Mouse (Mus musculus) spleen, adult 12 weeks (tissue): ENCODE measurements at regions not wholly inside any gene's neighbourhood (a gene's known extent, or its start where the extent isn't known, plus 50 kb on each side); places are given as distances from the start of the nearest gene placed in this dataset.
"Not testable (repeated sequence)": the region's sequence is repeated elsewhere in the genome, so short reads cannot be mapped to it uniquely, and the experiment has no call there.

Experiments used
- DNase-seq: peaks from one replicate; pipeline ENCODE4 v3.0.0; 2022; ENCODE audit warnings: low spot score

DNA sequence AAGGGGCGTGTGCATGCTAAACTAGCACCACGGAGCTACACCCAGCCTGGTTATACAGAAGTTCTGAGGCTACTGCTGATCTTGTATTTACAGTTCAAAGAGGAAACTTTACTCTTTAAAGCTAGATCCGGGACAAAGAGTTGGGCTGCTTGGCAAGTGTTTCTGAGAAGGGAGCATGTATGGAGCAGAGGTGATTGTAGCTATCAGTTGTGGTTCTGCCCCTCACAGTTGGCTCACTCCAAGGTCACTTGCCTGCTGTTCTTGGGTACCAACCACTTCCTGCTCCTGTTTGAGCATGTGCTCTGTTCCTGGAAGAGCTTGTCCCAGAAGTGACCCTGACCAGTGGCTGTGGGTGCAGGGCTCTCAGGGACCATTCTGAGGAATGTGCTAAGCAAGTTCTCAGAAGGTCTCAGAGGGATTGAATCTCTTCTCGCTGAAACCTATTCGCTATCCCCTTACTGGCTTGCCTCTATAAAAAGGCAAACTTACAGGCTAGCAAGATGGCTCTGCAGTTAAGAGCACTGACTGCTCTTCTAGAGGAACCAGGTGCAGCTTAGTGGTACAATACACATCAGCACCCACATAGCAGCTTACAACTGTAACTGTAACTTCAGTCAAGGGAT is 94.9 kb upstream of the Max start:
- DNase-seq, result no peak

- DNase-seq, result no peak
Observed at GRCm38 (mm10) chr12:77054700-77055099, 92.7 kb upstream of the Max start.

DNA sequence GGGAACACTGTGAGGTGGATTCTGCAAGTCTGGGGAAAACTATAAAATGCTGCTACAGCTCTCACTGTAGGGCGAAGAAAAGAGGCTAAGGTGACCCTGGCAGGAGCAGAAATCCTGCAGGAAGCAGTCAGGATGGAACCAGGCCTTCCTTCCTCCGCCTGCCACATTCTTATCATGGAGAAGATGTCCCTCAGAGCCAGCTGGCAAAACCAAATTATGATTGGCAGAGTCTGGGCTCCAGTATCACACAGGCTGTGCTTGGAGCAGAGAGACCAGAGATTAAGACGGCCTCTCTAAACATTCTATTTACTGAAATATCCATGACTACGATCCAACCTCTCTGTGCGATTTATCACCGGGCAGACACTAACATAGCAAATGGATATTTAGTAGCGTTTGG is 92.2 kb upstream of the Max start:
- DNase-seq, result no peak

GRCm38 (mm10) chr12:77052853-77053252 is 90.9 kb upstream of the Max start:
- DNase-seq, result no peak

- no peak for DNase-seq
Observed at GRCm38 (mm10) chr12:77048380-77048779, 86.4 kb upstream of the Max start.

- no peak for DNase-seq
Observed at GRCm38 (mm10) chr12:77047273-77047672, 85.3 kb upstream of the Max start.

DNA sequence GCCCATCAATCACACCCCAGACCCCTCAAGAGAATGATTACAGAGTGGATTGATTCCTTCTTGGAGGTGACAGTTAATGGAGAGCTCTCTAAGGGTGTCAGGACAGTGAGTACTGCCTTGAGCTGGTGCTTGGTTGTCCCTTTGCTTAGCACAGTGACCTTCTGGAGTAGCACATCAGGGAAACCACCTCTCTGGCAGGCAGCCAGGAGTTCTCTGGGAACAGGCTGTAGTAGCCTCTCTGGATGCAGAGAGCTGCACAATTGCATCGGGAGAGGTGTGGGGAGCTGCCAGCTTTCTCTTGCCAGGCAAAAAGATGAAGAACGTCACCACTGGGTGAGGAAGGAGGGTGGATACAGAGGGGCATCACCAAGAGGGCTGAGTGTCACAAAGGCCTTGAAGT is 84.0 kb upstream of the Max start:
- no peak for DNase-seq

GRCm38 (mm10) chr12:77045356-77045755 is 83.4 kb upstream of the Max start:
- no peak for DNase-seq

GRCm38 (mm10) chr12:77042356-77042755 is 80.4 kb upstream of the Max start:
- no peak for DNase-seq

DNA sequence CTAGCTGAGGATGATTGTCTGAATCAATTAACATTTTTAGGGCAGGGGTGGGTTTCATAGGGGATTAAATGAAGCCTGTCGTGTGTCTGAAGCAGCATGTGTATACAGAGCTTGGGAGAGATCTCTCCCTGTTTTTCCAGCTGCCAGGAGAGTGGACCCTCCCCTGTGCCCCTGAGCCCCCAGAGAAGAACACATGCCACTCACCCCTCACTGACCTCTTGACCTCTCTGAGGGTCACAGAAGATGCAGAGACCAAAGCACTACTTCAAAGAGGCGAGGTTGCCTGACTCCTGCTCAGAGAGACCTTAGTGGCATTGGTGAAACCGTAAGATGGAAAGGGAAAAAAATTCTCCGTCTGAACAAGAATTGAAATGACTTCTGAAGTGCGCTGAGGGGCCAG is 79.1 kb upstream of the Max start:
- DNase-seq, result no peak

GRCm38 (mm10) chr12:77039953-77040305 is 77.9 kb upstream of the Max start:
- DNase-seq, result no peak

DNA sequence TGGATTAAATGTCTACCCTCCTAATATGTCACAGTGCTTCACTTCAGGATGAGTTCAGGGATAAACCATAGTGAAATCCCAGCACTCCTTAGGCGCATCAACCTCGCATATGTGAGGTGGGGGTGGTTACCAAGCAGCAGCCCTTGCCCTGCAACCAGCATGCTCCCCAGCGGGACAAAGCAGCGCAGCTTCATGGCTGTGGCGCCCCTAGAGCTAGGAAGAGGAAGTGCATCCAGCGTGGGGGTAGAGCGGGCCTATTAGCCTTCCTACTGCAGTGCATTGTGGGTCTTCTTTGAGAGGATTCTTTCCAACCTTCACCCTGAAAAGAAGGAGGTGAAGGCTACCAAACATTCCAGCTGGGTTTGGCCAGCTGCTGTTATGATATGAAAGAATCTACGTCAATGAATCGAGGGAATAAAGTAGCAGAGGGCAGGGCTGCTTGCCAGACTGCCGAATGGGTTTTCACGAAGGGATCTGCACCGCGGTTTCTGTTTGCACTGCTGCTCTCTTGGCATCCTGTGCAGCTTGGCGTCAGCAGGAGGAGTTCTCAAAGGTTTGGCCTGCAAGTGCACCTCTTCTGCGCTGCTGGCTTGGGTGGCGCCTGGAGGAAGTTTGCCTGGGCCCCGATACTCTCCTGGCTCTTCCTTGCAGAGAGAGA is 77.4 kb upstream of the Max start:
- peak; percentile 38 for DNase-seq

DNA sequence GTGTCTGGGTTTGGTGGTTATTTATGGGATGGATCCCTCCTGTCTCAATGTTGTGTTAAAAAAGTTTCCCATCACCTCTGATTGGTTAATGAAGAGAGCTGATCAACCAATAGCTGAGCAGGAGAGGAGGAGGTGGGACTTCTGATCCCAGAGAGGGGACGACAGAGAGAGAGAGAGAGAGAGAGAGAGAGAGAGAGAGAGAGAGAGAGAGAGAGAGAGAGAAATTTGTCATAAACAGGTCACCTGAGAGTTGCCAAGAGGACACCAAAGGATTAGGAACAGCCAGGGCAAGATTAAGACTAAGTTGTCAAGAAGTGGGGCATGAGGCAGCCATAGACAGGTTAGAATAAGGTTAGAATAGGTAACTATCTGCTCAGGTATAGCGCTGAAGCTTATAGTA is 73.7 kb upstream of the Max start:
- no peak for DNase-seq

- DNase-seq, result no peak
Observed at GRCm38 (mm10) chr12:77031448-77031847, 69.4 kb upstream of the Max start.

DNA sequence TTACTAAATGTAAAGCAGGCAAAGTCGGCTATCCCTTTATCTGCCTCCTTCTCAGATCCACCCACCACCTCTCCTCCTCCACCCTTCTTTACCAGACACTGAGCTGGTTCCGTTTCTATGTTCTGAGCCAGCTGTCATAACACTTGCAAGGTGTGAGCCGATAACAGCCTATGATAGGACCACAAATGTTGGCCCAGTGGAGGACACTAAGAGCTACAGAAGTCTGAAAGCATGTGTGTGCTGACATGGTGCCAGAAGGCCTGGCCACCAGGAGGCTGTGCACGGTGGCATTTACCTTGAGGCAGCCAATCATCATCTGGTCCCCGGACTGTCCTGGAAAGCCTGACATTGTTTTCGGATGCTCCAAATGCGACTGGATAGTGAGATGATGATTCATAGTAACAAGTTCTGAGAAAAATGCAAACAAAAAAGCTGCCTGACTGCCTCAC is 63.5 kb upstream of the Max start:
- no peak for DNase-seq

DNA sequence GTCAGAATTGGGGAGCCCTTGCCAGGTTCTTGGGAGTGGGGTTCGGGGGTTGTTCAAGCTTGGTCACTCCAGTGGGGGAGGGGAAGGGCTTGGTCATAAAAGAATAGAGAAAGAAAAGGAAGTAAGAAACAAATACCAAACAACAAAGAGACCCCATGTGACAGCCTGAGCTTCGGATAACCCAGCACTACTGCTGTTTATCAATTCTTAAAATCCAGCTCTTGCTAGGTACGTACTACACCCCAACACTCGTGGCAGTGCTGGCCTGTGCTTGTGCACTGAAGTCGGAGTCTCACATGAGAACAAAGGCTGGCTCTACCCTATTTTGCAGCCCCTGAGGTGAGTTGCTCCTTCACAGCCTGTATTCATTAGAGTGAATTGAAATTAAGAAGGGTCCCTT is 60.5 kb upstream of the Max start:
- no peak for DNase-seq

- no peak for DNase-seq
Observed at GRCm38 (mm10) chr12:77021881-77022280, 59.9 kb upstream of the Max start.

DNA sequence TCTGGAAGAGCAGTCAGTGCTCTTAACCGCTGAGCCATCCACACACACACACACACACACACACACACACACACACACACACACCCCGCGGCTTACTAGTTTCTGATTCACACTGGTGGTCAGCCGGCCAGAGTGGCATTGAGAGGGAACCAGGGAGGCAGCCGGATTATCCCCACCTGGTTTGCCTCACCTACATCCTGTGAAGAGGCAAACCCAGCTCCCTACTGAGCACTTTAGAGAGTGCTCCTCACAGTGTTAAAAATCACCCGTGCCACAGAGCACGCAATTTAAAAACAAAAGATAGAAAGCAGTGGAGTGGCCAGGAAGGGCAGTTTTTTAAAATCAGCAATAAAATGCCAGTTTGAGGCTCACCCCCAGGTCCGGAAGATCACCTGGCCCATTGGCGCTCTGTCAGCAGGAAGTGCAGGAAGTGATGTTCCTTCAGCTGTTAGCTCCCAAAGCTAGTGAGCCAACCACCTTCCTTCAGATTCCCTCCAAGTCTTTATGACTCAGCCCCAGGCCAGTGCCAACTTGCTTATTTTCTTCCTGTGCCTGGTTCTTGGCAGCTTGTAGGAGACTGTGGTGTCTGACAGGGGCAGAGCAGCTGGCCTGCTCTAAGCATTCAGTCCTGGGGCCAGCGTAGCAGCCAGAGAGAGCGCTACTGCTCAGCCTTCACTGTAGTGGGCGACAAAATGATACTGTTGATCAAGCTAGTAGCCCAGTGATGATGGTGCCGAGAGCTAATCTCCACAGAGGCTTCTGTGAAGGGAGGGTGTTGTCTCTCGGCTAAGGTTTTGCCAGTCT is 57.9 kb upstream of the Max start:
- no peak for DNase-seq

DNA sequence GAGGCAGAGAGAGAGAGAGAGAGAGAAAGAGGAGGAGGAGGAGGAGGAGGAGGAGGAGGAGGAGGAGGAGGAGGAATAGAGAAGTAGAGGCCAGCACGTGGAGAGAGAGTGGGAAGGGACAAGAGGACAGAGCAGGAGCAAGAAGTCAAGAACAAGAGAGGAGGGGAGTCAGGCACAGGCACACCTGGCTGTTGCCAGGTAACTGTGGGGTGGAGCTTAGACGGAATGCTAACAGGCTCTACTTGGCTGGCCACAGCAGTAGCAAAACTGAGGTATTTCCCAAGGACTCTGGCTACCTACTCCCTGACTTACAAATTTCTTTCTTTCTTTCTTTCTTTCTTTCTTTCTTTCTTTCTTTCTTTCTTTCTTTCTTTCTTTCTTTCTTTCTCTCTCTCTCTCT is 57.1 kb upstream of the Max start:
- DNase-seq, result not testable (repeated sequence)

DNA sequence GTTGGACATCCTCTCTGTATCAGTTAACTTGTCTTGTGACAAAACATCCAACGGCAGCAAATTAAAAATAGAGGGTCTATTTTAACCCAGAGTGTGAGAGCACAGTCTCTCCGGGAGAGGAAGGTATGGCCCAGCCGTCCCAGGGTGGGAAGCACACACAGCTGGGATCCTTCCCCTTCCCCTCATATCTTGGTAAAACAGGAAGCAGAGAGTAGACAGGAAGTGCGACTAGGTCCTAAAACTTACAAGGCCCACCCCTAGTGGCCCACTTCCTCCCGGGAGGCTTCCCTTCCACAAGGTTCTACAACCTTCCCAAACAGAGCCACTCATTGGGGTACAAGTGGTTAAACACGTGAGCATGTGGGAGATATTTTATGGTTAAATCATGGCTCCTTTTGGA is 56.4 kb upstream of the Max start:
- DNase-seq, result no peak

- no peak for DNase-seq
Observed at GRCm38 (mm10) chr12:77014908-77015307, 52.9 kb upstream of the Max start.
